Mouse (Mus musculus): ENCODE measurements around the gene Clptm1.
"Not testable (repeated sequence)": the region's sequence is repeated elsewhere in the genome, so short reads cannot be mapped to it uniquely, and the experiment has no call there.

Gene Clptm1

GRCm38 (mm10) chr7:19609641-19610332 is 55.0 kb downstream of the Clptm1 start:
- peak; percentile 72 for DNase-seq (ENCODE audit: inconsistent ontology term)

- DNase-seq (ENCODE audit: inconsistent ontology term): no peak
These were observed 57.5 kb downstream of the Clptm1 start for GRCm38 (mm10) chr7:19607291-19607690.

DNA sequence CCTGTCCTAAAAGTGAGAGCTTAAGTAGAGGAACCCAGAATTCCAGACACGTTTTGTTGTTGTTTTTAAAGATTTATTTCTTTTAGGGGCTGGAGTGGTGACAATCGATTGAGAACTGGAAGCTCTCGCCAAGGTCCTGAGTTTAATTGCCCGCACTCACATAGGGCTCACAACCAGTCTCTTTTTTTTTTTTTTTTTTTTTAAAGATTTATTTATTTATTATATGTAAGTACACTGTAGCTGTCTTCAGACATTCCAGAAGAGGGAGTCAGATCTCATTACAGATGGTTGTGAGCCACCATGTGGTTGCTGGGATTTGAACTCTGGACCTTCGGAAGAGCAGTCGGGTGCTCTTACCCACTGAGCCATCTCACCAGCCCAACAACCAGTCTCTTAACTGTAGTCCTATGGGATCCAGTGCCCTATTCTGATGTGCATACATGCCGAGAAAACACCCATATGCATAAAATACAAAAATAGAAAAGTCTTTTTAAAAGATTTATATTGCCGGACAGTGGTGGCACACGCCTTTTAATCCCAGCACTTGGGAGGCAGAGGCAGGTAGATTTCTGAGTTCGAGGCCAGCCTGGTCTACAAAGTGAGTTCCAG is 60.1 kb downstream of the Clptm1 start:
- not testable (repeated sequence) for DNase-seq (ENCODE audit: inconsistent ontology term)

DNA sequence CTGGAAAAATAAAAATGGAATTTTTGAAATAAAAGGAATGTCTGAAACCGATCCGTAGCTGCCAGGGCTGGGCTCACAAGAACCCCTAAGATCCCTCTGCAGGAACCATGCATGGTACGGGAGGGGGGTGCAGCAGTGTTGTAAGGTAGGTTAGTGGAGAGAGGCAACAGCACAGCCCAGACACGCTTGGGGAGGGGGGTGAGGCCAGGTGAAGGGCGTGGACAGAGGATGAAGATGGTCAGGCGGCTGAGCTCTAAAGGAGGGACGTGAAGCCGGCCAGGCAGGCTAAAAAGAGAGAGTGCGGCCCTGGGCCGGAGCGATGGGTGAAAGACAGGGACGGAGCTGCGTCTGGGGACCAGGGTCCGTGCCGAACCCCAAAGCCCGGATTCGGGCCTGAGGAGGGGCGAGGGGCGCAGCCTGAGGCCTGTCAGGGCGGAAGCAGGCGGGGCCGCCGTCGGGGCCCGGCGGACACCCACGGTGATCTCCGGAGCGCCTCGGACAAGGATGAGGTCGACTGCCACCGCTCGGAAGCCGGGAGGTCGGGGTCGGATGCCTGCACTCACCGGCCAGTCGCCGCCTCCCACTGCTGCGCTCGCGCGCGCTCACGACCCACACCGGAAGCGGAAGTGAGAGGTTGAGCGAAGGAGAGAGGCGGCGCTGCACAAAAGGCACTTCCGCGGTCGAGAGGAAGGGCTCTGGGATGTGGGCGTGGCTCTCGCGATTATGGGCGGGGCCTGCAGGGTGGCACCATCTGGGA is 60.8 kb downstream of the Clptm1 start, which contains the start of gene Clasrp:
Clasrp (minus strand) TSS at position 638 of the 757 bp plus-strand sequence.
- peak; percentile 96 for DNase-seq (ENCODE audit: inconsistent ontology term)

- no peak for DNase-seq (ENCODE audit: inconsistent ontology term)
These were observed 61.8 kb downstream of the Clptm1 start for GRCm38 (mm10) chr7:19603055-19603454.

DNA sequence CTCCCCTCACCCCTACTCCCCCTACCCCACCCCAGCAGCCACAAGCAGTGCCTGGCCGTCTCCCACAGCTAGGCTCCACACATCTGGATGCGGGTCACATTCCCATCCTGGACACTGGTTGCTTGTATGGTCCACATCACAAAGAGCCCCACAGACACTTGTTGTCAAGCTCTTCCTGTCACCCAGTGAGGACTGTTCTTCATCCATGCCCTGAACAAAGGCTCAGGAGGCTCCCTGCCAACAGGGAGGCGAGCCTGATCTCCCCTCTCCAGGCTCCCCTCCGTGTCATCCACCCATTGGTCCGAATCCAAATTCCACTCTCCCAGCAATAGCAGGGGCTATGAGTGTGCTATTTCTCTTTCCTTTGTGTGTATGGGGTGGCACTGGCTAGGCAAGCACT is 64.3 kb downstream of the Clptm1 start:
- peak; percentile 82 for DNase-seq (ENCODE audit: inconsistent ontology term)

DNA sequence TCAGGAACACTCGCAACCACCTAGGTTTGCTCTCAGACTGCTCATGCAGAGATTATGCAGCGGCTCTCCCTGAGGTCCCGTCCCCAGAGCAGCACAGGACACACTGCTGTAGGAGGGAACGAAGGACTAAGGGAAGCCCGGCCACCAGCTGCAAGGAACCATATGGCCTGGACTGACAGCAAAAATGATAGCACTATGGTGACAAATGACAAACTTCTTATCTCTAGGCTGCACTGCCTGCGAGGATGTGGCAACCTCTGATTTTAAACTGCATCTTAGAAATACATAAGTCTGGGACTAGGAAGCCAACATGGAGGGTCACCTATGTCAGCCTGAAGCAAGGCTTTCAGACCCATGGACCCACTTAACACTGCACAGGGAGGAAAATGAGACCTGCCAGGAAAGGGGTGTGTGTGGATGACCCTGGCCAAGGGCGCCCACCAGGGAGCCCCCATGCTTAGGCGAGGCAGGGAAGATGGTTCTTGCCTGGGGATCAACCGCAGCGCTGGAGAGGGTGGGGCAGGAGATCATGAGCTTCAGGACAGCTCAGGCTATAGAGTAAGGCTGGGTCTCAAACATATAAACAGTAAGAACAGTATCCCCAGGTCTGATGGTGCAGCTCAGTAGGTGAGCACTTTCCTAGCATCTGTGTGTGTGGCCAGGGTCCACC is 71.6 kb downstream of the Clptm1 start:
- DNase-seq (ENCODE audit: inconsistent ontology term): no peak

DNA sequence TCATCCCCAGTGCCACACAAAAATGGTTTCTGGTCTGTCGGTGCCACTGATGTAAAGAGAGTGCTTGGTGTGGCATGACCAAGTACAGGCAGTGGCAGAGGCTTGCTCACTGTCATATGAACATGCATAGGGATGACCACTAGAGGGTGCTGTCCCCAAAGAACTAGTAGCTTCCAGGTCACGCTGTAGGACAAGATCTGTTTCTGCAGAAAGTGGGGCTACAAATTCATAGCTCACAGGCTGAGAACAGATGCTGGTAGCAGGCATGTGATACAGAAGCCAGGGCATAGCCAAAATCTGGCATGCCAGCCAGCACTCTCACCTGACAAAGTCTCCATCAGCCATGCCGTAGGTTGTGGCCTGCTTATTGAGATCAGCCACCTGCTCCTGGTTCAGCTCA is 74.9 kb downstream of the Clptm1 start:
- peak; percentile 58 for DNase-seq (ENCODE audit: inconsistent ontology term)

GRCm38 (mm10) chr7:19589207-19589606 is 75.6 kb downstream of the Clptm1 start:
- peak; percentile 33 for DNase-seq (ENCODE audit: inconsistent ontology term)

- DNase-seq (ENCODE audit: inconsistent ontology term): no peak
These were observed 78.6 kb downstream of the Clptm1 start for GRCm38 (mm10) chr7:19586269-19586668.

Data from Muller cell, postnatal 12 days (primary cell).